Mouse (Mus musculus) myocyte (in vitro differentiated cells): ENCODE data around the gene Tspan5. TPM values are rescaled to one million over a fixed set of nuclear protein-coding genes. Genes with fewer than 3 reads are reported as not detected.

Experiments used
- H3K27me3 ChIP-seq: one replicate; pipeline ENCODE4 v1.6.1; 2011; ENCODE audit not compliant: control insufficient read depth, insufficient read depth, insufficient read length
- H3K36me3 ChIP-seq: one replicate; pipeline ENCODE4 v1.6.1; 2011; ENCODE audit not compliant: control insufficient read depth, insufficient read depth
- H3K4me2 ChIP-seq: one replicate; pipeline ENCODE4 v1.6.1; 2011; ENCODE audit warnings: low read depth, control low read depth
- H3K4me3 ChIP-seq: one replicate; pipeline ENCODE4 v1.5.1; 2011; ENCODE audit warnings: mild to moderate bottlenecking, control low read depth, moderate library complexity
- H3K79me2 ChIP-seq: one replicate; pipeline ENCODE4 v1.6.1; 2011; ENCODE audit not compliant: control insufficient read depth, insufficient read depth
- H3ac ChIP-seq: one replicate; pipeline ENCODE4 v1.6.1; 2011; ENCODE audit not compliant: control insufficient read depth, insufficient read length
- CEBPB ChIP-seq: IDR thresholded peaks from 2 replicates; pipeline ENCODE4 v1.6.1; 2011; ENCODE audit warnings: mild to moderate bottlenecking, moderate library complexity; ENCODE audit not compliant: poor library complexity, insufficient read depth, severe bottlenecking
- E2F4 ChIP-seq: IDR thresholded peaks from one replicate; pipeline ENCODE4 v1.6.1; 2011; ENCODE audit warnings: mild to moderate bottlenecking, control low read depth, moderate library complexity; ENCODE audit not compliant: insufficient read depth
- MAX ChIP-seq: IDR thresholded peaks from one replicate; pipeline ENCODE4 v1.6.1; 2011; ENCODE audit warnings: low read depth, mild to moderate bottlenecking, control low read depth
- MYOD1 ChIP-seq, 3 experiments: IDR thresholded peaks; one replicate each; pipeline ENCODE4 v1.6.1; 2011; ENCODE audit warnings: control low read depth in 2 of 3, low read depth in 2 of 3, mild to moderate bottlenecking in 2 of 3, moderate library complexity in 1 of 3; ENCODE audit not compliant: insufficient read length in 2 of 3, control insufficient read depth in 1 of 3
- MYOG ChIP-seq, 3 experiments: IDR thresholded peaks; one replicate each; pipeline ENCODE4 v1.6.1; 2011; ENCODE audit warnings: control low read depth in 2 of 3, low read depth in 2 of 3, mild to moderate bottlenecking in 2 of 3; ENCODE audit not compliant: insufficient read length in 2 of 3, control insufficient read depth in 1 of 3, insufficient read depth in 1 of 3
- POLR2A ChIP-seq: IDR thresholded peaks from one replicate; pipeline ENCODE4 v1.6.1; 2011; ENCODE audit warnings: low read depth, mild to moderate bottlenecking, control low read depth, moderate library complexity; ENCODE audit not compliant: insufficient read length
- POLR2AphosphoS2 ChIP-seq: IDR thresholded peaks from one replicate; pipeline ENCODE4 v1.6.1; 2011; ENCODE audit warnings: low read depth, control low read depth; ENCODE audit not compliant: insufficient read length
- REST ChIP-seq: IDR thresholded peaks from one replicate; pipeline ENCODE4 v1.6.1; 2011; ENCODE audit warnings: mild to moderate bottlenecking, control low read depth, moderate library complexity; ENCODE audit not compliant: insufficient read depth, insufficient read length
- SRF ChIP-seq: IDR thresholded peaks from one replicate; pipeline ENCODE4 v1.6.1; 2011; ENCODE audit warnings: low read depth; ENCODE audit not compliant: control insufficient read depth, insufficient read length
- TCF12 ChIP-seq: IDR thresholded peaks from one replicate; pipeline ENCODE4 v1.6.1; 2011; ENCODE audit warnings: mild to moderate bottlenecking, control low read depth; ENCODE audit not compliant: poor library complexity, insufficient read depth, severe bottlenecking
- TCF3 ChIP-seq: IDR thresholded peaks from one replicate; pipeline ENCODE4 v1.6.1; 2011; ENCODE audit warnings: low read depth, control low read depth; ENCODE audit not compliant: insufficient read length
- USF1 ChIP-seq: IDR thresholded peaks from one replicate; pipeline ENCODE4 v1.6.1; 2011; ENCODE audit warnings: low read depth, mild to moderate bottlenecking, control low read depth, moderate library complexity
- polyA plus RNA-seq: library from polyadenylated mRNA; unstranded; fragments of >200 nt; fragmentation: generic; extraction: Trizol; gene quantifications from one replicate; pipeline ENCODE4 v1.2.1, GENCODE M21; 2012; ENCODE audit warnings: missing spikeins

Gene Tspan5
- polyA plus RNA-seq, 1 experiment, result 16.9 TPM

DNA sequence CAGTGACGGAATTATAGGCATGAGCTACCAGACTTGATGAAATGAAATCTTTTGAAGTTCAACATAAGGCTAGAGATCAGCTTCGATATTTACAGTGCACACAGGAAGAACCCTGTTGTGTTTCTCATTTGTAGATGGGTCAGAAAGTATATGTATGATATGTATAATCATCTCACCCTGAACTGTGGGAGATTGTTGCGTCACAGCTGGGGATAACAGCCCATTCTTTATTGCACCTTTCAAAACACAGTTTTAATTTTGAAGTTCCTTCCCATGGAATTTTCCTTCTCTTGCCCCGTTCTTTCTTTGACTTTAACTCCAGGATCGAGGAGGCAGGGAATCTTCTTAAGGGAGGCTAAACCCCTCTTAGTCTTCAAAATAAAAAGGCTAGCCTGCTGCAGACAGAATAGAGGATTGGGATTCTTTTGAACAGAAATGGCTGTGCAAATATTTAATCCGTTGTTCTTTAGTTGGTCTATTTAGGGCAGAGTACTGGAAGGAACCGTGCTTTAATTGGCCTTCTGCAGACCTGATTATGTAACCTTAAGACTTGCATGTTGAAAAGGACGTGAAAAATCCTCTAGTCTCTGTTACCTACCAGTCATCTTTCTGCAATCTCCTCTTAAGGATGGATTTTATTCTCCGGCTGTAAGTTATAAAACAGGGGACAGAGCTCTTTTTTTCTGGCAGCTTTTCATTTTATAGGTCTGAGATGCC is 18.1 kb downstream of the Tspan5 start:
- H3K4me3 ChIP-seq, result no peak overlapping the region

GRCm38 (mm10) chr3:138760685-138761119 is 18.7 kb downstream of the Tspan5 start:
- Histone ChIP-seq H3K4me3 (no peak overlapping the region), H3K79me2 (peaks cover 34% of the 10 kb centered on the region), H3K4me2 (no peak overlapping the region), H3K27me3 (no peaks in the 10 kb centered on the region), H3K36me3 (no peaks in the 10 kb centered on the region), H3ac (no peak overlapping the region)
- TF ChIP-seq USF1, result no peak
- TF ChIP-seq REST, result no peak
- no peak for TF ChIP-seq E2F4
- TF ChIP-seq POLR2A, result no peak
- TF ChIP-seq TCF12, result no peak
- TF ChIP-seq CEBPB, result no peak
- no peak for TF ChIP-seq MYOG (IDR thresholded peaks at IDR 0.05; ENCODE audit: control insufficient read depth in 1 of 3, insufficient read depth in 1 of 3, insufficient read length in 2 of 3, low read depth in 2 of 3)
- TF ChIP-seq SRF, result no peak
- TF ChIP-seq MAX, result no peak
- no peak for TF ChIP-seq TCF3
- TF ChIP-seq MYOD1 (IDR thresholded peaks at IDR 0.05; ENCODE audit: control insufficient read depth in 1 of 3, insufficient read length in 2 of 3, low read depth in 2 of 3), result no peak
- no peak for TF ChIP-seq POLR2AphosphoS2

More for the DNA sequence above, 18.1 kb downstream of the Tspan5 start:
- TF ChIP-seq POLR2A, result no peak
- no peak for TF ChIP-seq USF1
- TF ChIP-seq CEBPB, result 0 out of 2 replicates have a peak, but pooled peaks have one; percentile 17
- TF ChIP-seq MYOG (IDR thresholded peaks at IDR 0.05; ENCODE audit: control insufficient read depth in 1 of 3, insufficient read depth in 1 of 3, insufficient read length in 2 of 3, low read depth in 2 of 3), result no peak
- no peak for TF ChIP-seq POLR2AphosphoS2
- Histone ChIP-seq H3K36me3 (no peaks in the 10 kb centered on the region), H3K27me3 (no peaks in the 10 kb centered on the region), H3K79me2 (peaks cover 34% of the 10 kb centered on the region), H3ac (no peak overlapping the region), H3K4me2 (no peak overlapping the region)

DNA sequence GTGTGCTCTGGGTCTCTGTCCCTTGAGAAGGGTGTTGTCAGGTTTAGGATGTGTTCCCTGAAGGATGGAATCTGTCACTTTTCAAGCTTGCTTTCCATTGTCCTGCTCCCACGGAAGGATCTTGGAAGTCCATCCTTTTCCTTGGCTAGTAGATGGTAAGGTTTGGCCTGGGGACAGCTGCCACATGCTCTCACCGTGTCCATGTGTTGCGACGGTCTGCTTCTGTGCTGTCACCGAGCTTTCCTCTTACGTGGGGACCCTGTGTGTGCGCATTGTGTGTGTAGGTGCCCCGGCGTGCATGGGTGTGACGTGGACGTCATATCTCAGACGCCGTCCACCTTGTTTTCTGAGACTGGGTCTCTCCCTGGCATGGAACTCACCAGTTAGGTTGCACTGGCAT is 19.5 kb downstream of the Tspan5 start:
- Histone ChIP-seq H3K79me2 (peaks cover 32% of the 10 kb centered on the region), H3K27me3 (no peaks in the 10 kb centered on the region), H3ac (no peak overlapping the region), H3K36me3 (no peaks in the 10 kb centered on the region), H3K4me3 (no peak overlapping the region), H3K4me2 (no peak overlapping the region)
- TF ChIP-seq E2F4, result no peak
- TF ChIP-seq MYOG (IDR thresholded peaks at IDR 0.05; ENCODE audit: control insufficient read depth in 1 of 3, insufficient read depth in 1 of 3, insufficient read length in 2 of 3, low read depth in 2 of 3), result no peak
- TF ChIP-seq USF1, result no peak
- no peak for TF ChIP-seq TCF3
- no peak for TF ChIP-seq REST
- TF ChIP-seq POLR2AphosphoS2, result no peak
- TF ChIP-seq CEBPB, result no peak
- TF ChIP-seq MYOD1 (IDR thresholded peaks at IDR 0.05; ENCODE audit: control insufficient read depth in 1 of 3, insufficient read length in 2 of 3, low read depth in 2 of 3), result no peak
- no peak for TF ChIP-seq POLR2A
- TF ChIP-seq SRF, result no peak
- TF ChIP-seq TCF12, result no peak
- no peak for TF ChIP-seq MAX

- Histone ChIP-seq H3K79me2 (peaks cover 25% of the 10 kb centered on the region), H3K27me3 (no peaks in the 10 kb centered on the region), H3K4me3 (no peak overlapping the region), H3ac (no peak overlapping the region), H3K36me3 (no peaks in the 10 kb centered on the region), H3K4me2 (no peak overlapping the region)
- TF ChIP-seq POLR2A, result no peak
- TF ChIP-seq MYOD1 (IDR thresholded peaks at IDR 0.05; ENCODE audit: control insufficient read depth in 1 of 3, insufficient read length in 2 of 3, low read depth in 2 of 3), result no peak
- no peak for TF ChIP-seq SRF
- TF ChIP-seq TCF3, result no peak
- TF ChIP-seq MYOG (IDR thresholded peaks at IDR 0.05; ENCODE audit: control insufficient read depth in 1 of 3, insufficient read depth in 1 of 3, insufficient read length in 2 of 3, low read depth in 2 of 3), result no peak
- no peak for TF ChIP-seq REST
Measured at GRCm38 (mm10) chr3:138763941-138764340, 21.9 kb downstream of the Tspan5 start.

GRCm38 (mm10) chr3:138764782-138765181 is 22.8 kb downstream of the Tspan5 start:
- Histone ChIP-seq H3ac (no peak overlapping the region), H3K4me3 (no peak overlapping the region), H3K36me3 (no peaks in the 10 kb centered on the region), H3K4me2 (peak overlapping the region; percentile 53), H3K27me3 (no peaks in the 10 kb centered on the region), H3K79me2 (peaks cover 28% of the 10 kb centered on the region)
- TF ChIP-seq MAX (no peak), MYOG (IDR thresholded peaks at IDR 0.05; ENCODE audit: control insufficient read depth in 1 of 3, insufficient read depth in 1 of 3, insufficient read length in 2 of 3, low read depth in 2 of 3) (no peak), TCF3 (no peak), REST (no peak), CEBPB (no peak), POLR2AphosphoS2 (no peak)
